Mouse (Mus musculus): ENCODE data around the gene Gm21312. TPM values are rescaled to one million over a fixed set of nuclear protein-coding genes. Genes with fewer than 3 reads are reported as not detected.

The Gm21312 gene
- not detected in 2 replicates for polyA plus RNA-seq (2012; rRNA removed; ENCODE audit: low replicate concordance)

GRCm38 (mm10) chr10:104176724-104177123, at the start of gene Gm21312:
Gene Gm21312 (plus strand): TSS chr10:104177024.

GRCm38 (mm10) chr10:104142687-104143086, 34.1 kb upstream of the Gm21312 start, which contains the start of gene Gm21293:
Gene Gm21293 (plus strand): TSS chr10:104142987.

GRCm38 (mm10) chr10:104151197-104151596, 25.6 kb upstream of the Gm21312 start, which contains the start of gene Gm6763:
Gene Gm6763 (plus strand): TSS chr10:104151497.

GRCm38 (mm10) chr10:104159706-104160105, 17.1 kb upstream of the Gm21312 start, which contains the start of gene Gm8764:
Gene Gm8764 (plus strand): TSS chr10:104160006.

GRCm38 (mm10) chr10:104168215-104168614, 8.6 kb upstream of the Gm21312 start, which contains the start of gene Gm21304:
Gene Gm21304 (plus strand): TSS chr10:104168515.

GRCm38 (mm10) chr10:104185233-104185632, 8.4 kb downstream of the Gm21312 start, which contains the start of gene Gm20765:
Gene Gm20765 (plus strand): TSS chr10:104185533.

GRCm38 (mm10) chr10:104193742-104194141, 16.9 kb downstream of the Gm21312 start, which contains the start of gene Gm4340:
Gene Gm4340 (plus strand): TSS chr10:104194042.

Other genes starting within 250 kb of the Gm21312 start
- not detected in 2 replicates for gene Gm21293, start 34.0 kb upstream of the Gm21312 start, polyA plus RNA-seq (2012; rRNA removed; ENCODE audit: low replicate concordance)
- gene Gm6763, start 25.5 kb upstream of the Gm21312 start, polyA plus RNA-seq (2012; rRNA removed; ENCODE audit: low replicate concordance) = not detected in 2 replicates
- gene Gm8764, start 17.0 kb upstream of the Gm21312 start, polyA plus RNA-seq (2012; rRNA removed; ENCODE audit: low replicate concordance) = not detected in 2 replicates
- gene Gm21304, start 8.5 kb upstream of the Gm21312 start, polyA plus RNA-seq (2012; rRNA removed; ENCODE audit: low replicate concordance) = not detected in 2 replicates
- gene Gm20765, start 8.5 kb downstream of the Gm21312 start, polyA plus RNA-seq (2012; rRNA removed; ENCODE audit: low replicate concordance) = not detected in 2 replicates
- not detected in 2 replicates for gene Gm4340, start 17.0 kb downstream of the Gm21312 start, polyA plus RNA-seq (2012; rRNA removed; ENCODE audit: low replicate concordance)